23 mouse cellular contexts compared by ENCODE assay signal in the genomic region with DNA sequence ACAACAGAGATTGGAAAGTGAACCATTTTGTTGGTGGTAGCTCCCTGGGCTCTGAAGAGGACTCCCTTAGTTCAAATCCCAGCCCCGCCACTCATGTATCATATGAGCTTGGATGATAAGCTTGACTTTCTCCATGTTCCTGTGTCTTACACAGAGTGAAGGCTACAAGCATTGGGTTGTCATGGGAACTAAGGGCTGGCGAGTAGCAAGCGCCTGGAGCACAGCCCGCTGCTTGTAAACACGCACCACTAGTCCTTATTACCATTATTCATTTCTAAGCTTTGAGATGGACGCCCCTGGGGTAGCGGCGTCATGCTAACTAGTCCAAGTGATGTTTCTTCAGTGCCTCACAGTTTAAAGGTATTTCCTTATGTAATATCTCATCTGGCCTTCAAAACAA.
"Had no signal": no experiment of that assay in that cellular context is flagged by ENCODE, and none has a peak within 500 bp of the region (broad histone marks: within the 10 kb centered on the region; RNA-seq: fewer than 3 reads in every experiment).

No protein-coding gene starts in this region.

- H3K9me3 ChIP-seq: heart, embryonic 10.5 days; heart, embryonic 12.5 days; hindbrain, embryonic 13.5 days; intestine, embryonic 15.5 days; limb, embryonic 13.5 days; limb, embryonic 15.5 days; liver, embryonic 12.5 days had no signal

- H3K9ac ChIP-seq: heart, embryonic 12.5 days; hindbrain, embryonic 13.5 days; intestine, embryonic 15.5 days; limb, embryonic 13.5 days; limb, embryonic 15.5 days; liver, embryonic 12.5 days; liver, embryonic 14.5 days had no signal

- H3K36me3 ChIP-seq: heart, embryonic 10.5 days; heart, embryonic 12.5 days; hindbrain, embryonic 13.5 days; intestine, embryonic 15.5 days; limb, embryonic 13.5 days; limb, embryonic 15.5 days; liver, embryonic 12.5 days had no signal

- H3K27ac ChIP-seq: gastrocnemius, adult 2 months; heart, embryonic 10.5 days; hindbrain, embryonic 13.5 days; intestine, embryonic 15.5 days; limb, embryonic 13.5 days; limb, embryonic 15.5 days; liver, embryonic 12.5 days; liver, embryonic 14.5 days had no signal

- H3K27me3 ChIP-seq: hindbrain, embryonic 13.5 days; intestine, embryonic 15.5 days had no signal

- H3K4me1 ChIP-seq: intestine, embryonic 15.5 days; liver, embryonic 12.5 days had no signal

- H3K4me2 ChIP-seq: heart, embryonic 12.5 days; hindbrain, embryonic 13.5 days; intestine, embryonic 15.5 days; limb, embryonic 13.5 days; limb, embryonic 15.5 days; liver, embryonic 12.5 days had no signal

- ATAC-seq: inflammation-experienced regulatory T-cells, adult 6 months; intestine, embryonic 15.5 days; intestine, postnatal 0 days; liver, embryonic 12.5 days had no signal

- H3K4me3 ChIP-seq: gastrocnemius, adult 2 months; heart, embryonic 10.5 days; heart, embryonic 12.5 days; hindbrain, embryonic 13.5 days; intestine, embryonic 15.5 days; limb, embryonic 13.5 days; limb, embryonic 15.5 days; liver, embryonic 12.5 days had no signal

- DNase-seq: gastrocnemius, adult 2 months; gastrocnemius, postnatal 10 days; gastrocnemius, postnatal 25 days; heart, adult 18-20 months; heart, postnatal 10 days; heart, postnatal 4 days; kidney, adult 18-20 months; kidney, adult 8-10 months; kidney, postnatal 10 days; kidney, postnatal 36 days; layer of hippocampus, adult 9-11 months; layer of hippocampus, postnatal 36 days; left cerebral cortex, postnatal 4 days had no signal
